Mouse (Mus musculus): ENCODE measurements around the gene Sprn. TPM values are rescaled to one million over a fixed set of nuclear protein-coding genes. Genes with fewer than 3 reads are reported as not detected.

The Sprn gene
- polyA plus RNA-seq, 1 experiment, result 0.31 TPM

GRCm38 (mm10) chr7:140179176-140179575 is 24.5 kb upstream of the Sprn start:
- H3K4me1 ChIP-seq (replicated peaks; ENCODE audit: control insufficient read depth, insufficient read depth, low read length), result no peaks in the 10 kb centered on the region
- WGBS, result 100% methylated on average over 2 of the region's 2 CpGs
- no peak for DNase-seq
- H3K4me3 ChIP-seq (ENCODE audit: control insufficient read depth, insufficient read depth, low read length), result no peak overlapping the region
- H3K27me3 ChIP-seq (ENCODE audit: control insufficient read depth, insufficient read depth, low read length), result no peaks in the 10 kb centered on the region
- H3K27ac ChIP-seq (ENCODE audit: control insufficient read depth, insufficient read depth, low read length), result no peak overlapping the region
- no peak for TF ChIP-seq POLR2A (IDR thresholded peaks at IDR 0.05; ENCODE audit: control insufficient read depth, extremely low read depth, insufficient read depth, low read length, poor library complexity)
- TF ChIP-seq CTCF (IDR thresholded peaks at IDR 0.05; ENCODE audit: borderline replicate concordance, control insufficient read depth, extremely low read depth, insufficient read depth, low read length, poor library complexity), result no peak
- no peaks in the 10 kb centered on the region for H3K36me3 ChIP-seq (ENCODE audit: control insufficient read depth, insufficient read depth, low read length)

- H3K36me3 ChIP-seq (ENCODE audit: control insufficient read depth, insufficient read depth, low read length), result no peaks in the 10 kb centered on the region
- H3K4me1 ChIP-seq (replicated peaks; ENCODE audit: control insufficient read depth, insufficient read depth, low read length), result no peaks in the 10 kb centered on the region
- 5% methylated on average over 1 of the region's 1 CpGs for WGBS
- TF ChIP-seq CTCF (IDR thresholded peaks at IDR 0.05; ENCODE audit: borderline replicate concordance, control insufficient read depth, extremely low read depth, insufficient read depth, low read length, poor library complexity), result no peak
- no peak for DNase-seq
- H3K27me3 ChIP-seq (ENCODE audit: control insufficient read depth, insufficient read depth, low read length), result no peaks in the 10 kb centered on the region
- H3K4me3 ChIP-seq (ENCODE audit: control insufficient read depth, insufficient read depth, low read length), result no peak within 1 kb of the TSS
- H3K27ac ChIP-seq (ENCODE audit: control insufficient read depth, insufficient read depth, low read length), result no peak within 1 kb of the TSS
Measured at GRCm38 (mm10) chr7:140172936-140173335, 18.3 kb upstream of the Sprn start, which contains the start of gene Olfr523. Olfr523 (plus strand) TSS chr7:140173217.

- no peak overlapping the region for H3K4me3 ChIP-seq (ENCODE audit: control insufficient read depth, insufficient read depth, low read length)
- TF ChIP-seq CTCF (IDR thresholded peaks at IDR 0.05; ENCODE audit: borderline replicate concordance, control insufficient read depth, extremely low read depth, insufficient read depth, low read length, poor library complexity) (no peak), POLR2A (IDR thresholded peaks at IDR 0.05; ENCODE audit: control insufficient read depth, extremely low read depth, insufficient read depth, low read length, poor library complexity) (no peak)
- no peak overlapping the region for H3K27ac ChIP-seq (ENCODE audit: control insufficient read depth, insufficient read depth, low read length)
- H3K4me1 ChIP-seq (replicated peaks; ENCODE audit: control insufficient read depth, insufficient read depth, low read length), result no peaks in the 10 kb centered on the region
- no peak for DNase-seq
- H3K27me3 ChIP-seq (ENCODE audit: control insufficient read depth, insufficient read depth, low read length), result no peaks in the 10 kb centered on the region
- WGBS, result 96% methylated on average over 3 of the region's 3 CpGs
- no peaks in the 10 kb centered on the region for H3K36me3 ChIP-seq (ENCODE audit: control insufficient read depth, insufficient read depth, low read length)
Measured at GRCm38 (mm10) chr7:140170863-140171262, 16.2 kb upstream of the Sprn start.

GRCm38 (mm10) chr7:140169386-140169785 is 14.7 kb upstream of the Sprn start:
- Histone ChIP-seq H3K27ac (ENCODE audit: control insufficient read depth, insufficient read depth, low read length) (no peak overlapping the region), H3K36me3 (ENCODE audit: control insufficient read depth, insufficient read depth, low read length) (no peaks in the 10 kb centered on the region), H3K4me1 (replicated peaks; ENCODE audit: control insufficient read depth, insufficient read depth, low read length) (no peaks in the 10 kb centered on the region), H3K4me3 (ENCODE audit: control insufficient read depth, insufficient read depth, low read length) (no peak overlapping the region), H3K27me3 (ENCODE audit: control insufficient read depth, insufficient read depth, low read length) (no peaks in the 10 kb centered on the region)
- DNase-seq, result no peak
- no peak for TF ChIP-seq POLR2A (IDR thresholded peaks at IDR 0.05; ENCODE audit: control insufficient read depth, extremely low read depth, insufficient read depth, low read length, poor library complexity)
- no peak for TF ChIP-seq CTCF (IDR thresholded peaks at IDR 0.05; ENCODE audit: borderline replicate concordance, control insufficient read depth, extremely low read depth, insufficient read depth, low read length, poor library complexity)
- 95% methylated on average over 4 of the region's 4 CpGs for WGBS

- no peak for TF ChIP-seq POLR2A (IDR thresholded peaks at IDR 0.05; ENCODE audit: control insufficient read depth, extremely low read depth, insufficient read depth, low read length, poor library complexity)
- no peak for TF ChIP-seq CTCF (IDR thresholded peaks at IDR 0.05; ENCODE audit: borderline replicate concordance, control insufficient read depth, extremely low read depth, insufficient read depth, low read length, poor library complexity)
- Histone ChIP-seq H3K27ac (ENCODE audit: control insufficient read depth, insufficient read depth, low read length) (no peak overlapping the region), H3K4me3 (ENCODE audit: control insufficient read depth, insufficient read depth, low read length) (no peak overlapping the region), H3K27me3 (ENCODE audit: control insufficient read depth, insufficient read depth, low read length) (no peaks in the 10 kb centered on the region), H3K4me1 (replicated peaks; ENCODE audit: control insufficient read depth, insufficient read depth, low read length) (no peaks in the 10 kb centered on the region), H3K36me3 (ENCODE audit: control insufficient read depth, insufficient read depth, low read length) (no peaks in the 10 kb centered on the region)
- DNase-seq, result no peak
- WGBS, result 85% methylated on average over 1 of the region's 1 CpGs
Measured at GRCm38 (mm10) chr7:140167950-140168349, 13.3 kb upstream of the Sprn start.

GRCm38 (mm10) chr7:140164664-140165063 is 10.0 kb upstream of the Sprn start, which contains the start of gene Olfr522:
Olfr522 (minus strand) TSS chr7:140164764.
- TF ChIP-seq CTCF (IDR thresholded peaks at IDR 0.05; ENCODE audit: borderline replicate concordance, control insufficient read depth, extremely low read depth, insufficient read depth, low read length, poor library complexity) (no peak), POLR2A (IDR thresholded peaks at IDR 0.05; ENCODE audit: control insufficient read depth, extremely low read depth, insufficient read depth, low read length, poor library complexity) (no peak)
- WGBS, result 91% methylated on average over 7 of the region's 7 CpGs
- no peak for DNase-seq
- Histone ChIP-seq H3K4me1 (replicated peaks; ENCODE audit: control insufficient read depth, insufficient read depth, low read length) (no peaks in the 10 kb centered on the region), H3K4me3 (ENCODE audit: control insufficient read depth, insufficient read depth, low read length) (no peak within 1 kb of the TSS), H3K27me3 (ENCODE audit: control insufficient read depth, insufficient read depth, low read length) (no peaks in the 10 kb centered on the region), H3K36me3 (ENCODE audit: control insufficient read depth, insufficient read depth, low read length) (no peaks in the 10 kb centered on the region), H3K27ac (ENCODE audit: control insufficient read depth, insufficient read depth, low read length) (no peak within 1 kb of the TSS)

GRCm38 (mm10) chr7:140160363-140160762 is 5.7 kb upstream of the Sprn start:
- Histone ChIP-seq H3K4me3 (ENCODE audit: control insufficient read depth, insufficient read depth, low read length) (no peak overlapping the region), H3K4me1 (replicated peaks; ENCODE audit: control insufficient read depth, insufficient read depth, low read length) (no peaks in the 10 kb centered on the region), H3K27me3 (ENCODE audit: control insufficient read depth, insufficient read depth, low read length) (no peaks in the 10 kb centered on the region), H3K36me3 (ENCODE audit: control insufficient read depth, insufficient read depth, low read length) (no peaks in the 10 kb centered on the region), H3K27ac (ENCODE audit: control insufficient read depth, insufficient read depth, low read length) (no peak overlapping the region)
- 74% methylated on average over 3 of the region's 3 CpGs for WGBS
- no peak for DNase-seq
- TF ChIP-seq POLR2A (IDR thresholded peaks at IDR 0.05; ENCODE audit: control insufficient read depth, extremely low read depth, insufficient read depth, low read length, poor library complexity) (no peak), CTCF (IDR thresholded peaks at IDR 0.05; ENCODE audit: borderline replicate concordance, control insufficient read depth, extremely low read depth, insufficient read depth, low read length, poor library complexity) (no peak)

Measured in thymus, adult 2 months (tissue).